Mouse (Mus musculus): ENCODE results near the gene Slc25a13. TPM values are rescaled to one million over a fixed set of nuclear protein-coding genes. Genes with fewer than 3 reads are reported as not detected.

Gene Slc25a13
- polyA plus RNA-seq, 1 experiment from 2014 or later, result 19.1 TPM

GRCm38 (mm10) chr6:5993056-5993455 lies 223.9 kb downstream of the Slc25a13 start:
- Histone ChIP-seq H3K27me3 (no peaks in the 10 kb centered on the region), H3K9me3 (replicated peaks) (no peaks in the 10 kb centered on the region), H3K36me3 (no peaks in the 10 kb centered on the region), H3K27ac (no peak overlapping the region), H3K4me3 (no peak overlapping the region), H3K4me1 (peaks cover 17% of the 10 kb centered on the region), H3K9ac (no peak overlapping the region), H3K4me2 (replicated peaks) (no peak overlapping the region)
- ATAC-seq (ENCODE audit: low FRiP score), result no peak
- 49% methylated on average over 7 of the region's 7 CpGs for WGBS

DNA sequence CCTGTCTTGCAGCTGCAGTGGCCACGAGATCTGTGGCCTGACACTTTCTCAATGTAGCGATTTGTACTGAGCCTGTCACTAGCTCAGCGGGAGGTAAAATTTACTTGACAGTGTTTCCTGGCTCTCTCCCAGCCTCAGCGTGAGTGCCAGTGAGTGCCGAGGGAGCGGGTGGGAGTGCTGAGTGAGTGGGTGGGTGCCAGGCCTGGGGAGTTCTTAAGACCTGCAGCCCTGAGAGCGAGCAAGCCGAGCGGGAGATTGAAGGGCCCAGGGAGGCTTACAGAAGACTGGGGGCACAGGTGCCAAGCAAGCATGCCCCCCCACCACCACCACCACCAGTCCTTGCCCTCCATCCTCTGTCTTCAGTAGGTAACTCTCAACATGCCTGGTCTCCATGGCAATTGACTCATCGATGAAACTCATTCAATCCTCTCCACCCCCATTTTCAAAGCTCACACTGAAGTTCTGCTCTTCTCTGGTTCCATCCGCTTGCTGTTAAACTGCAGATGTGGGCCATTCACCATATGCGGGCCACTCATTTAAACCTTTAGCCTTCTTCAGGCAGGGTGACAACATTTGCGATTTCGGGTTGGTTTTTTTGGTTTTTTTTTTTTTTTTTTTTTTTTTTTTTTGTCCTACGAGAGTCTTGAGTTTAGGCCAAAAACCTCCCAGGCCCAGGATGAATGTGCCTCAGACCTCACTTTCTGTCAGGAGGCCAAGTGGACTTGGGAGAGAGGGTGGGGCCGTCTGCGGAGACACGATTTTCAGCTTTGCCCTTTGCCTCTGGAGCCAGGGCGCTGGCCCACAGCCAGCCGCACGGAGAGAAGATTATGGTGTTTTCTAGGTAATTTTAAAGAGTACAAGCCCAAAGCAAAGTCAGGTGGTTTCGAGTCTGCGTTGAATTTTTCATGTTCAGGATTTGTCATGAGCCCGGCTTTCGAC lies 224.9 kb downstream of the Slc25a13 start:
- Histone ChIP-seq H3K36me3 (no peaks in the 10 kb centered on the region), H3K27ac (no peak overlapping the region), H3K4me2 (replicated peaks) (no peak overlapping the region), H3K9ac (no peak overlapping the region), H3K4me3 (no peak overlapping the region), H3K27me3 (no peaks in the 10 kb centered on the region), H3K4me1 (peaks cover 11% of the 10 kb centered on the region), H3K9me3 (replicated peaks) (no peaks in the 10 kb centered on the region)
- peak; percentile 50; the same call in 1 of the 2 replicates for ATAC-seq (ENCODE audit: low FRiP score)
- 50% methylated on average over 25 of the region's 25 CpGs for WGBS

- no peak overlapping the region for H3K27ac ChIP-seq
- H3K4me2 ChIP-seq (replicated peaks), result no peak overlapping the region
- no peaks in the 10 kb centered on the region for H3K27me3 ChIP-seq
- H3K4me3 ChIP-seq, result no peak overlapping the region
- no peaks in the 10 kb centered on the region for H3K9me3 ChIP-seq (replicated peaks)
- no peaks in the 10 kb centered on the region for H3K36me3 ChIP-seq
- WGBS, result 62% methylated on average over 6 of the region's 6 CpGs
- no peak for ATAC-seq (ENCODE audit: low FRiP score)
- no peak overlapping the region for H3K9ac ChIP-seq
- peaks cover 11% of the 10 kb centered on the region for H3K4me1 ChIP-seq
Measured at GRCm38 (mm10) chr6:5991243-5991642, 225.7 kb downstream of the Slc25a13 start.
